Mouse (Mus musculus) right cerebral cortex, adult 18-20 months (tissue): ENCODE data around the gene Eif5.
A peak's percentile ranks its signal among the peaks of the same experiment; 100 is the strongest.
"Not testable (repeated sequence)": the region's sequence is repeated elsewhere in the genome, so short reads cannot be mapped to it uniquely, and the experiment has no call there.

Source experiments
- DNase-seq: peaks from one replicate; pipeline ENCODE4 v3.0.0; 2022; ENCODE audit warnings: mixed read lengths

Eif5 gene

DNA sequence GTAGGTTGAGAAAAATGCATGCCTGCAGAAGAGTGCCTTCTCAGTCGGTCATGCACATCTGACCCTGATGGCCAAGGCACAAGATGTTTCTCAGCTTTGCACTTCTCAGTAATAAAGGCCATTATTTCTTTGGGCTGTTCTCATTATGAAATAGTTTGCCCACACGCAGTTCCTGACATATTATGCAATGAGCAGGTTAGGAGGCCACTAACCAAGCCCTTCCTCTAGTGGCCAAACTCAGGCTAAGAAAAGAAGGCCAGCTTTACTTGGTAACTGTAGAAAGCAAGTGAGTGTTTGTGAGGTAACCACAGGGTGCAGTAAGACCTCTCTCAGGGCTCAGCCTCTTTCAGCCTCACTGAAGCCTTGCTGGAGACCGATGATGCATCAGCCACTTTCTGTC is 12.9 kb upstream of the Eif5 start:
- no peak for DNase-seq

DNA sequence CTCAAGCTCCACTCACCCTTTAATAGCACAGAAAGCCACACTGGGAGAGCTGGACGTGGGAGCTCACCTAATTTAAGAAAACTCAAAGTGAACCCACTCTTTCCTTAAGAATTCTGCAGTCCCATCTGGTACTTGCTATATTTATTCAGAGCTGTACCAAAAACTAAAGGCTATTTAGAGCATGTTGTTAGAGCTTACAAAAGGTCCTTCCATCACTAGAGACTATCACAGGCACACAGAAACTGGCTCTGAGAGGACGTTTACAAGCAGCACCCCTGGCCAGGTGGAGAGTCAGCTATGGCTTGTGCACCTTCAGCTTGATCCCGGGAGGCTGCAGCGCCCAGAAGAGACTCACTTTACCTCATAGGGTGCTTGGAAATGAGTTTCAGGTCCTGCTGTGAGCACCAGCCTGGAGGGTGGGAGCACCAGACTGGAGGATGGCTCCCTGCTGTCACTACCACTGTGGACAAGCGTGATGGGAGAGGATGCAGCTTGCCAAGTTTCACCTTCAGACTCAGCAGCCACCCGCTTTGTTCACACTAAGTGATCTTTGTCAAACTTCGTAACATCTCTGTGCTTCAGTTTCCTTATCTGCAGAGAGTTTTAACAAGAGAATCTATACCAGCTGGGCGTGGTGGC is 10.1 kb upstream of the Eif5 start:
- DNase-seq: peak; percentile 77

DNA sequence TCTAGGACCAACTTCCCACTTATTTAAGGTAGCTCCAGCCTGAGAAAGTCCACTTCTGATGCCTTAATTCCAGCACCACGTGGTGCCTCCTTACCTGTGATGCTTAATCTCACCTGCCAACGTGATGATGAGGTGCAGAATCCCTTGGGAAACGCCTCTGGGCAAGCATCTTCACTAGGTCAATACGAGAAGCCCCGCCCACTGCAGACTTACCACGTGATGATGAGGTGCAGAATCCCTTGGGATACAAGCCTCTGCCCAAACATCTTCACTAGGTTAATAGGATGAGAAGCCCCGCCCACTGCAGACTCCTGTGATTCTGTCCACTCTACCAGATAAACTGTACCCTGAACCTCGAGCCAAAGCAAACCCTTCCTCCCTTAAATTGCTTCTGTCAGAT is 8.6 kb upstream of the Eif5 start:
- no peak for DNase-seq

GRCm38 (mm10) chr12:111533096-111533794 is 4.6 kb upstream of the Eif5 start:
- DNase-seq: peak; percentile 54

DNA sequence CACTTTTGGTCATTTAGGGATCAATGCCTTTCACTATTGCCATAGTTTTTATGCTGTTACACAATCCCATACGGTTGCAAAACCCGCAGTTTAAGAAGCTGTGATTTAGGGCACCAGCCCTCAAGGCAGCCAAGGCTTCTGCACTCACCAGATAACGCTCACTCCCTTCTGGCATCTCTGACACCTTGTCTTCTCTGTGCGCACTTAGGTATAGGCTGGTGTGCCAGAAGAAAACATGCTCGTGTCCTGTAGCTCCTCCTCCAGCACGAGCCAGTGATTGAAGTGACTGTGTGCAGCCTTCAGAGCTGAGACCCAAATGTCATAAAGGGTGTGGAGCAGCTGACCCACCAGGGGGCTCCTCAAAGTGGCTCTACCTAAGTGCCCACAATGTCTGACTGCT is 2.5 kb upstream of the Eif5 start:
- DNase-seq: no peak

- no peak for DNase-seq
Observed at GRCm38 (mm10) chr12:111535762-111536161, 2.1 kb upstream of the Eif5 start.

GRCm38 (mm10) chr12:111536746-111537145 is 1.1 kb upstream of the Eif5 start:
- no peak for DNase-seq

GRCm38 (mm10) chr12:111537341-111537740 is 475 bp upstream of the Eif5 start:
- no peak for DNase-seq

- DNase-seq: peak; percentile 75
Observed at GRCm38 (mm10) chr12:111538292-111539040, 650 bp downstream of the Eif5 start.

- no peak for DNase-seq
Observed at GRCm38 (mm10) chr12:111539041-111539345, 1.2 kb downstream of the Eif5 start.

DNA sequence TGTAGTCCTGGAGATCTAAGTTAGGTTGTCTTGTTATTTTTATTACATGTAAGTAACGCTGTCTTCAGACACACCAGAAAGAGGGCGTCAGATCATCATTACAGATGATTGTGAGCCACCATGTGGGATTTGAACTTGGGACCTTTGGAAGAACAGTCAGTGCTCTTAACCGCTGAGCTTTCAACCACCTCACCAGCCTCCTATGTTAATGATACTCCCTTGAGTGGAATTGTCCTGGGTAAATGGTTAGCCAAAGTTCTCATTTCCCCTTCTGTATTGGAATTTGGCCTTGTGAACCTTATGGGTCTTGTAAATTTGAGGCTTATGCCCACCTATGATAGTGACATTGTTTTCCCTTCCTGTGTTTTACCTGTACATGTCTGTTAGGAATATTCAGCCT is 9.3 kb downstream of the Eif5 start:
- no peak for DNase-seq

DNA sequence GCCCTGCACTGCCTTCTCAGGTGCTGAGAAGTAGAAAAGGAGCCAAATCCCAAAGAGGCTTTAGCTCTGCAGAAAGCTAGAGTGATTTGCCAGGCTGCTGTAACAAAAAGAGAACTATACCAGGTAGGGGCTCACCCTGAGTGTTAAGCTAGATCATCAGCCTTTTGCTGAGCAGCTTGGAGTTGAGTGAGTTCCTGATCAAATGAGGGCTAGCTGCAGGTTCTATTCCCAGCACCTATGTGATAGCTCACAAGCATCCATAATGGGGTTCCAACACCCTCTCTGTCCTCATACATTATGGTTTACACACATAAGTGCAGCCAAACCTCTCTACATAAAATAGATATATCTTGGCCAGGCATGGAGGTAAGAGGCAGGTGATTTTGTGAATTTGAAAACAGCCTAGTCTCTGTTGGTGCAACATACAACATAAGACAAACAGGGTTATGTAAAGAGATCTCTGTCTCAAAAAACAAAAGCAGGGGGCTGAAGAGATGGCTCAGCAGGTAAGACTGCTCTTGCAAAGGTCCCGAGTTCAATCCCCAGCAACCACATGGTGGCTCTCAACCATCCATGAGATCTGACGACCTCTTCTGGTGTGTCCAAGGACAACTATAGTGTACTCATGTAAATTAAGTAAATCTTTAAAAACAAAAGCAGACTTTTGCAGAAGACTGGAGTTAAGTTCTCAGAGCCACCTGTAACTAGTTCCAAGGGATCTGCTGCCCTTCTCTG is 10.9 kb downstream of the Eif5 start:
- no peak for DNase-seq

DNA sequence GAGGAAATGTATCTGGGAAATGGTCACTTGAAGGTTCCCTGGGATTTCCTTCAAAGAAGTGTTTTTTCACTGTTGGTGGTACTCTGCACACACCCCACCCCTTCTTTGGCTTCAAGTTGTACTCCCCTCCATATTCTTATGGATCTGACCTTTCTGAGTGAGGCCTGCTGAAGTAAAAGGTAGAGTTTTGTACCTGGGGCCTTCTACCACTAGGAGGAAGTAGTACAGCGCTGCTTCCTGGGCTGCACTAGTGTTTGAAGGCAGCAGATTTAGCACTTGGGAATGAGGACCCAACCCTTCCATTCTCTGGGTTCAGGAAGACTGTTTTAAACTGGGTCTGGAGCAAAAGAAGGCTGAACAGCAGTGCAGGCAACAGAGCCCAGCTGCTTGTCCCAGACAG is 12.9 kb downstream of the Eif5 start:
- no peak for DNase-seq

- DNase-seq: no peak
Observed at GRCm38 (mm10) chr12:111552342-111552741, 14.5 kb downstream of the Eif5 start.

- DNase-seq: no peak
Observed at GRCm38 (mm10) chr12:111555357-111555756, 17.5 kb downstream of the Eif5 start.

DNA sequence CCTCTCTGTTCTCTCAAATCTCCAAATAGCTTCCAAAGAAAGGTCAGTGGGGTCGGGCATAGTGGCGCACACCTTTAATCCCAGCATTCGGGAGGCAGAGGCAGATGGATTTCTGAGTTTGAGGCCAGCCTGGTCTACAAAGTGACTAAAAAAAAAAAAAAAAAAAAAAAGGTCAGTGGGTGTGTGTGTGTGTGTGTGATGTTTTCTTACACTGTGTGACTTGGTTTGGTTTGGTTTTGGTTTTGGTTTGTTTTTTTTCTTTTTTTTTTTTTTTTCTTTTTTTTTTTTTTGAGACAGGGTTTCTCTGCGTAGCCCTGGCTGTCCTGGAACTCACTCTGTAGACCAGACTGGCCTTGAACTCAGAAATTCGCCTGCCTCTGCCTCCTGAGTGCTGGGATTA is 18.1 kb downstream of the Eif5 start:
- not testable (repeated sequence) for DNase-seq

- DNase-seq: no peak
Observed at GRCm38 (mm10) chr12:111557538-111557937, 19.7 kb downstream of the Eif5 start.

GRCm38 (mm10) chr12:111558655-111559054 is 20.8 kb downstream of the Eif5 start:
- no peak for DNase-seq

- peak; percentile 74 for DNase-seq
Observed at GRCm38 (mm10) chr12:111559647-111560258, 21.9 kb downstream of the Eif5 start.

DNA sequence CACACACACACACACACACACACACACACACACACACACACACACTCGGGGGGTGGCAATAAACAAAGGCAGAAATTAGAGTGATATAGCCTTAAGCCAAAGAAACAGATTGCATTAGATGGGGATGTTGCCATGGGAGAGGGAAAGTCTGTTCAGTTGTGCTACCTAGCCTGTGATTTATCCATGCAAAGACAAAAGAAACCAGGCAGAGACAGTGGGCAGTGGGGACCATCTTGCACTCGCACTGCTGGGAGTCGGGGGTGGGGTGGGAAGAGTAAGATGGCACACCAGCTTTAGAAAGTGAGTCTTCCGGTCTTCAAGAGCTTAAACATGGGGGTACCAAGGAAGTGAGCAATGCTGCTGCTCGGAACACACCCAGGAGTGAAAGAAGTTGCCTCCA is 22.5 kb downstream of the Eif5 start:
- peak; percentile 25 for DNase-seq

DNA sequence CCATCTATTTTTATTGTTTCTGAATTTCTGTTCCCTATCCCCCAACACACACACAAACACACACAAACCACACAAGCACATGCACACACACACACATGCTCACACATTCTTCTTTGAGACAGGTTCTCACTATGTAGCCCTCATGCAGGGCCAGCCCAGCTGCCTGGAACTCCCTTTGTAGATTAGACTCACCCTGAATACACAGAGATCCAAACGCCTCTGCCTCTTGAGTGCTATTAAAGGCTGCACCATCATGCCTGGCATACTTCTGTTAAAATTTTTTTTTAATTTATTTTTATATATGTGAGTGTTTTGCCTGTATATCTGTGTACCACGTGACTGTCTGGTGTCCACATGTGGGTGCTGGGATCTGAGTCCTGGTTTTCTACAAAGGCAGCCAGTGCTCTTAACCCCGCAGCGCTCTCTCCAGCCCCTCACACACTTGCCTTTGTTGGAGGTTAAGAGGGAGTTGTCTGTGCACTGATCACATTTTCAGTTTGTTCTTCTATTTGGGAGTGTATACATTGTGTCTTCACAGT is 24.5 kb downstream of the Eif5 start:
- no peak for DNase-seq

GRCm38 (mm10) chr12:111563076-111563629 is 25.3 kb downstream of the Eif5 start:
- DNase-seq: no peak
